Mouse (Mus musculus) left cerebral cortex, adult 2 months (tissue): ENCODE data around the gene Bbc3. TPM values are rescaled to one million over a fixed set of nuclear protein-coding genes. Genes with fewer than 3 reads are reported as not detected.
"Not testable (repeated sequence)": the region's sequence is repeated elsewhere in the genome, so short reads cannot be mapped to it uniquely, and the experiment has no call there.

ENCODE experiments used
- DNase-seq, 2 experiments: peaks; one replicate each; pipeline ENCODE4 v3.0.0; 2021 to 2022; ENCODE audit warnings: low spot score in 2 of 2, mixed read lengths in 1 of 2; ENCODE audit errors: extremely low spot score in 1 of 2
- H3K27ac ChIP-seq: fragments of 200-600 bp; 2 replicates; pipeline ENCODE4 v1.8.1; 2022
- H3K4me3 ChIP-seq: fragments of 200-600 bp; 2 replicates; pipeline ENCODE4 v1.8.1; 2022
- CTCF ChIP-seq: fragments of 200-600 bp; IDR thresholded peaks from 2 replicates; pipeline ENCODE4 v1.8.1; 2022; ENCODE audit warnings: antibody characterized with exemption, mild to moderate bottlenecking, moderate library complexity
- intact Hi-C: fragments of 180-260 bp; cut with DNase I; formaldehyde crosslinking; loops from one replicate; pipeline ENCODE4 v1.15.1; 2025
- total RNA-seq, 2 experiments: library from RNA; stranded (reverse); gene quantifications; 2 replicates each; pipeline ENCODE4 v1.2.3; 2021

The Bbc3 gene
- total RNA-seq, 2 experiments from 2014 or later: 9.1 to 9.7 TPM

DNA sequence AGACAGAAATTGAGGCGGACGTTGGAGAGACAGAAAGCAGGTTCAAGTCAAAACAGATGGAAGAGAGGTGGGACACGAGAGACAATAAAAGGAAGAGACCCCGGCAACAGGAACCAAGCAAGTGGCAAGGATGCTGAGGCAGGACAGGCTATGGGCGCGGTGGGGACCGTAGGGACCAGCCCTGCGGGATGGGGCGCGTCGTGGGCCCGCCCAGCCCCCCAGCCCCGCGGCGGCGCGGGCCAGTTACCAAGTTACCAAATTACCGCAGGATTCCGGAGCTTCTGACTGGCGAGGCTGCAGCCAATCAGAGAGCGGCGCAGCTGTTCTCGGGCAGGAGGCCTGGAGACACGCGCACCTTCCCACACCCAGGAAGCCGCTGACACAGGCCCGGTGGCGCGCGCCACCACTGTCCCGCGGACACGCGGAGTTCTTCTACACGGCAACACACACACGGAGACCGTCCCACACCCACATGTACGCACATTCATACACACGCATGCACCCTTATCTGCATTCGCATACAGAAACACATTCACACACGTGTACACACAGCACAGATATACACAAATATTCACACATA is 12.8 kb upstream of the Bbc3 start:
- intact Hi-C loops: loop anchor here (1.0 to 5.0 kb wide), 3 partner anchors 14 to 322 kb away; no protein-coding TSS in a partner anchor
- Histone ChIP-seq H3K27ac (peak overlapping the region; percentile 89), H3K4me3 (peak overlapping the region; percentile 55)
- TF ChIP-seq CTCF: no peak
- DNase-seq: peak; percentile 76 to 82

DNA sequence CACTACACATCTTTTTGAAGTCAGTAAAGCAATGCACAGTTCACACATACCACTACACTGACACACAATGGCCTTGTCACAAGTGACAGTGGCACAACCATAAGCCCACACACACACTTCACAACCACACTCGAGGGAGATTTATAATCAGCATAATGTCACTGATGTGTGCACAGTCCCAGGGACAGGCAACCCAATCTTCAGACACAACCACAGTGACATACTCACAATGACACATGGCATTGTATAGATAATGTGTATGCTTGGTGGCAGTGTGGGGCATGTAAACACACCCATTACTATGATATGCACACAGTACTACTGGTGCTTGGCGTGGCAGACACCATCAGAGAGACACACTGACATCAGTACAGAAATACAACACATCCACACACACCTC is 12.0 kb upstream of the Bbc3 start:
- no peak for TF ChIP-seq CTCF
- intact Hi-C loops: loop anchor here (5.0 kb wide), 1 partner anchor 321 kb away; no protein-coding TSS in a partner anchor
- DNase-seq: no peak
- Histone ChIP-seq H3K27ac (peak overlapping the region; percentile 91; the same call in 1 of the 2 replicates), H3K4me3 (no peak overlapping the region)

GRCm38 (mm10) chr7:16296766-16297390 is 11.3 kb upstream of the Bbc3 start:
- peak; percentile 79 to 84 for DNase-seq
- intact Hi-C loops: loop anchor here (5.0 kb wide), 1 partner anchor 320 kb away; no protein-coding TSS in a partner anchor
- peak overlapping the region; percentile 41 for H3K4me3 ChIP-seq
- TF ChIP-seq CTCF: peak; percentile 51
- H3K27ac ChIP-seq: peak overlapping the region; percentile 91

GRCm38 (mm10) chr7:16297616-16298015 is 10.6 kb upstream of the Bbc3 start:
- Histone ChIP-seq H3K27ac (no peak overlapping the region), H3K4me3 (no peak overlapping the region)
- intact Hi-C loops: loop anchor here (5.0 kb wide), 1 partner anchor 320 kb away; no protein-coding TSS in a partner anchor
- no peak for TF ChIP-seq CTCF
- no peak for DNase-seq

DNA sequence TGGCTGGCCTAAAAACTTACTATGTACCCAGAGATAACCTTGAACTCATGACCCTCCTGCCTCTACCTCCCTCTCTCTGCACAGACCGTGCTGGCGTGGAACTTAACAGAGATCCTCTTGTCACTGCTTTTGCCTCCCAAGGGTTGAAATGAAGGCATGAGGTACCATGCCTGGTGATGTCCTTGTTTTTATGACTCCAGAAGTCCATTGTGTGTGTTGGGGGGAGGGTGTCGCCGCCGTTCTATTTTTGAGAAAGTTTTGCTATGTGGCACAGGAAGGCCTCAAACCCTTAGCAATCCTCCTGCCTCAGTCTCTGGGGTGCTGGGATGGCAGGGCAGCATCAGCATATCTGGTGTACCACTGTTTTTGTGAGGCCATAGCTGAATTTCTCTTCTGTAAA is 9.3 kb upstream of the Bbc3 start:
- no peak for TF ChIP-seq CTCF
- intact Hi-C loops: loop anchor here (5.0 kb wide), 1 partner anchor 318 kb away; no protein-coding TSS in a partner anchor
- DNase-seq: no peak
- H3K27ac ChIP-seq: peak overlapping the region; percentile 80
- H3K4me3 ChIP-seq: peak overlapping the region; percentile 73

DNA sequence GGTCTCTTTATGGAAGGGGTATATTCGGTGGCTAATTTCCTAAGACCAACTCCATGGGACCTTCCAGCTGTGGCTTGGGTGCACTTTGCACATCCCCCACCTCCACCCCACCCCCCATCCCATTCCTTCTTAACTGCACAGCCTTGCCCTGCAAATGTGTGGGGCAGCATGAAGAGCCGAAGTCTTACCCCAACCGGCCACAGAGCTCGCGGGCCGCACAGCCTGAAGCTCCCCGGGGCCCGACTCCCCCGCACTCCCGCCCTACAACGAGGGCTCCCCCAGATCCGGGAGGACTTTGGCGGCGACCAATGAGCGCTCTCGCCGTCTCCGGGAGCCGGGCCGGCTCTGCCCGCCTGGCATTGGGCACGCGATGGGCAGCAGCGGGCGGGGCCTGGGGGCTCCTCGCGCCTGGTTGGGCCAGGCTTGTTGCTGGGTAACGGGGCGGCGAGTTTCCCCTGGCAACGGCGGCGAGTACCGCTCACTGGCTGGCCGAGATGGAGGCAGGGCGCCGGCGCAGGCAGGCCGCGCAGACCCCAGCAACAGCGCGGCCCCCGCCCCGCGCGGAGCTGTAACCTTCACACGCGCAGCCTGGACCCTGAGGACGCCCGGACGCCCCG is 8.7 kb upstream of the Bbc3 start:
- Histone ChIP-seq H3K27ac (peak overlapping the region; percentile 82), H3K4me3 (peak overlapping the region; percentile 73)
- DNase-seq: peak; percentile 97
- no peak; the same call in 1 of the 2 replicates for TF ChIP-seq CTCF
- intact Hi-C loops: loop anchor here (5.0 kb wide), 1 partner anchor 318 kb away; no protein-coding TSS in a partner anchor

GRCm38 (mm10) chr7:16307141-16307540 is 1.1 kb upstream of the Bbc3 start:
- H3K27ac ChIP-seq, H3K4me3 ChIP-seq, DNase-seq, intact Hi-C loops: not testable (repeated sequence)

DNA sequence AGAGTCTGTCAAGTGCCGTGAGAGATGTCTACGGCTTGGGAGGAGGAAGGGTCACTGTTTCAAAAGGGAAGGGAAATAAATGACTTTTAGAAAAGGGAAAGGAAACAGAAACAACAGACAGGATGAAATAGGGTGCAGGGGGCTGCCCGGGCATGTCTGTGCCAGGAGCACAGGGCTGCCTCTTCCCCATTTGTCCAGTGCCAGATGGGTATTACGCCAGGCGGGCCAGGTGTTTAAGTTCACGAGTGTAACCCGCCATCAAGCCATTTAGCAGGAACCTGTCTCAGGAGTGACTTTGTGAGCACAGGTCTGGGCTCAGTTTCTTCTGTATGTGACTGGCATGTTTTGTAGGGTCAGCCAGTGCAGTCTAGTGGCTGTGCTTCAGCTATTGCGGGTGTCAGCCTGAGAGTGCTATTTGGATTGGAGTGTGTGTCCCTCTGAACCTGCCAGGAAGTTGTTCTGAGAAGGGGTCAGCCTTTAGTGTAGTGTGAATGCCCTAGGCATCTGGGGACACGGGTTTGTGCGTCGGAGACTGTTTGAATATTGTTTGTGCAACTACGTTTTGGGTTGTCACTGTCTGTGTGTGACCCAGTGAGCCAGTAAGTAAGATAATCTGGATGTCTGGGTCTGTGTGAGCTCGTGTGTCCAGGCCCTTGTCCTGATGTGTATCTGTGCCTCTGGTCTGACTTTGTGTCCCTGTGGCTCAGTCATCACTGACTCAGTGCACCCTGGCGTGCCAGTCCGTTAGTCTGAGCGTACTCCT is 543 bp downstream of the Bbc3 start:
- H3K27ac ChIP-seq: peak overlapping the region; percentile 38
- intact Hi-C loops: loop anchor here (1.0 kb wide), 1 partner anchor 13 kb away; no protein-coding TSS in a partner anchor

GRCm38 (mm10) chr7:16309318-16310019 is 1.3 kb downstream of the Bbc3 start:
- no peak for TF ChIP-seq CTCF
- DNase-seq: peak; percentile 86 to 88
- intact Hi-C loops: loop anchor here (1.0 kb wide), 1 partner anchor 14 kb away; no protein-coding TSS in a partner anchor
- Histone ChIP-seq H3K27ac (peak overlapping the region; percentile 85), H3K4me3 (peak overlapping the region; percentile 93)

More for the DNA sequence above, 543 bp downstream of the Bbc3 start:
- peak overlapping the region; percentile 93 for H3K4me3 ChIP-seq
- no peak for DNase-seq
- no peak for TF ChIP-seq CTCF

- H3K27ac ChIP-seq: peak overlapping the region; percentile 85
- peak; percentile 74 for TF ChIP-seq CTCF
- peak; percentile 77 for DNase-seq
- H3K4me3 ChIP-seq: peak overlapping the region; percentile 93
- intact Hi-C loops: no loop called here
These were observed 1.9 kb downstream of the Bbc3 start for GRCm38 (mm10) chr7:16310020-16310520.
